Mouse (Mus musculus) testis, adult 2 months (tissue): ENCODE results near the gene Egln3. TPM values are rescaled to one million over a fixed set of nuclear protein-coding genes. Genes with fewer than 3 reads are reported as not detected.

Experiments
- H3K27ac ChIP-seq: fragments of 200-500 bp; 2 replicates; pipeline ENCODE4 v1.5.1; 2012; ENCODE audit warnings: low read depth, low read length; ENCODE audit not compliant: control insufficient read depth, insufficient read depth
- H3K27me3 ChIP-seq: fragments of 200-500 bp; 2 replicates; pipeline ENCODE4 v1.6.1; 2012; ENCODE audit warnings: mild to moderate bottlenecking, low read length, moderate library complexity; ENCODE audit not compliant: control insufficient read depth, insufficient read depth
- H3K36me3 ChIP-seq: fragments of 200-500 bp; 2 replicates; pipeline ENCODE4 v1.6.1; 2012; ENCODE audit warnings: mild to moderate bottlenecking, low read length; ENCODE audit not compliant: control insufficient read depth, insufficient read depth
- H3K4me1 ChIP-seq: fragments of 200-500 bp; 2 replicates; pipeline ENCODE4 v1.6.1; 2012; ENCODE audit warnings: low read length; ENCODE audit not compliant: control insufficient read depth, insufficient read depth
- H3K4me3 ChIP-seq: fragments of 200-500 bp; 2 replicates; pipeline ENCODE4 v1.5.1; 2012; ENCODE audit warnings: low read depth, mild to moderate bottlenecking, low read length, moderate library complexity, mixed read lengths; ENCODE audit not compliant: control insufficient read depth
- CTCF ChIP-seq: fragments of 200-500 bp; IDR thresholded peaks from 2 replicates; pipeline ENCODE4 v1.5.1; 2012; ENCODE audit warnings: low read depth, mild to moderate bottlenecking, inconsistent platforms, low read length, moderate library complexity; ENCODE audit not compliant: control insufficient read depth, insufficient read depth, insufficient replicate concordance
- POLR2A ChIP-seq: fragments of 200-500 bp; IDR thresholded peaks from 2 replicates; pipeline ENCODE4 v1.6.1; 2012; ENCODE audit warnings: low read depth, mild to moderate bottlenecking, inconsistent platforms, low read length, moderate library complexity; ENCODE audit not compliant: control insufficient read depth
- polyA plus RNA-seq: library from polyadenylated mRNA; depleted of rRNA; stranded (reverse); fragments of >200 nt; gene quantifications from 2 replicates; pipeline ENCODE4 v1.2.3, GENCODE M21; 2012

Gene Egln3
- polyA plus RNA-seq, 1 experiment, result 0.25 TPM

DNA sequence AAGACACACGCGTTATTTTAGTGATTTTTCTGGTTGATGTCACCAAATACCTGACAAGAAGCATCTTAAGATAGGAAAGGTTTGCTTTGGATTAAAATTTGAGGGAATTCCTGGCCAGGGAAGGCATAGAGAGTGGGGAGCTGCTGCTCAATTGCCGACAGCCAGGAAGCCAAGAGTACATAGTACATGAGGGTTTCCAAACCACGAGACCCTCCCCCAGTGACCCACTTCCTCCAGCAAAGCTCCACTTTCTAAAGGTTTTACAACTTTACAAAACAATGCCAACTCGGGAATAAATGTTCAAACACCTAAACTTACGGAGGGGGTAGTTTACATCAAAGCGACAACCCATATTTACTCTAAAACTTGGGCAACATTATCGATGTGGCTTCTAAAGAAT lies 6.8 kb downstream of the Egln3 start:
- no peak for TF ChIP-seq POLR2A
- no peak for TF ChIP-seq CTCF
- H3K4me3 ChIP-seq, result no peak overlapping the region
- H3K36me3 ChIP-seq, result no peaks in the 10 kb centered on the region
- H3K27me3 ChIP-seq, result no peaks in the 10 kb centered on the region
- H3K4me1 ChIP-seq, result no peaks in the 10 kb centered on the region
- no peak overlapping the region for H3K27ac ChIP-seq

DNA sequence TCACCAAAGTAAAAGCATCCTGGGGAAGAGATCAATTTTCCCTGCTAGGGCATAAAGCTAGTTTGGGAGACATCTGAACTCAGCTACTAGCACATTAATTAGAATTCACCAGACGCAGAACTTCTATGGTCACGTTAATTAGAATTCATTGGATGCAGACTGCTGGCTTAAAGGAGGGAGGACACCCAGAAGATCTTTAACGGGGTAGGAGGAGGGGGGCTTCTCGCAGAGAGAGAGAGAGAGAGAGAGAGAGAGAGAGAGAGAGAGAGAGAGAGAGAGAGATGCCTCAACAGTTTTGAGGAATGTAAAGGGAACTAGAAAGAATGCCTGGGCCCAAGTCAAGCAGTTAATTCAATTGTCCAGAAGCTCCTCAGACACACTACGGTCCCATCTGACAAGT lies 9.5 kb downstream of the Egln3 start:
- no peaks in the 10 kb centered on the region for H3K27me3 ChIP-seq
- H3K36me3 ChIP-seq, result no peaks in the 10 kb centered on the region
- H3K27ac ChIP-seq, result no peak overlapping the region
- TF ChIP-seq CTCF (no peak), POLR2A (no peak)
- H3K4me1 ChIP-seq, result no peaks in the 10 kb centered on the region; the same call in 1 of the 2 replicates
- H3K4me3 ChIP-seq, result no peak overlapping the region

DNA sequence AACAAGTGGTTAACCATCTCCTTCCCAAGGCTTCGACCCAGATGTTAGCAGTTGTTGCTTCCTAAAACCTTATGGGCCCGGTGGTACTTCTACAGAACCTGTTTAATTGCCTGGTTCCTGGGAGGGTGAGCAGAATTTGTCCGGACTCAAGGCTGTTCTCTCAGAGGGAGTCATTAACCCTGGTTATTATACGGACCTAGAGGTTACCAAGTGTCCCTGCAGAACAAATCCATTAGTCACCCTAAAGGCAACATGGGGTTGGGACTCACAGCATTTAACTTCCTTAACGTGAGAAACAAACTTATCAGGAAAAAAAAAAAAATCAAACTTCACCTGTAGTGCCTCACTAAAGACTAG lies 11.4 kb downstream of the Egln3 start:
- Histone ChIP-seq H3K4me1 (no peaks in the 10 kb centered on the region; the same call in 1 of the 2 replicates), H3K27me3 (no peaks in the 10 kb centered on the region), H3K36me3 (no peaks in the 10 kb centered on the region), H3K4me3 (no peak overlapping the region), H3K27ac (no peak overlapping the region)
- no peak for TF ChIP-seq CTCF
- TF ChIP-seq POLR2A, result no peak

DNA sequence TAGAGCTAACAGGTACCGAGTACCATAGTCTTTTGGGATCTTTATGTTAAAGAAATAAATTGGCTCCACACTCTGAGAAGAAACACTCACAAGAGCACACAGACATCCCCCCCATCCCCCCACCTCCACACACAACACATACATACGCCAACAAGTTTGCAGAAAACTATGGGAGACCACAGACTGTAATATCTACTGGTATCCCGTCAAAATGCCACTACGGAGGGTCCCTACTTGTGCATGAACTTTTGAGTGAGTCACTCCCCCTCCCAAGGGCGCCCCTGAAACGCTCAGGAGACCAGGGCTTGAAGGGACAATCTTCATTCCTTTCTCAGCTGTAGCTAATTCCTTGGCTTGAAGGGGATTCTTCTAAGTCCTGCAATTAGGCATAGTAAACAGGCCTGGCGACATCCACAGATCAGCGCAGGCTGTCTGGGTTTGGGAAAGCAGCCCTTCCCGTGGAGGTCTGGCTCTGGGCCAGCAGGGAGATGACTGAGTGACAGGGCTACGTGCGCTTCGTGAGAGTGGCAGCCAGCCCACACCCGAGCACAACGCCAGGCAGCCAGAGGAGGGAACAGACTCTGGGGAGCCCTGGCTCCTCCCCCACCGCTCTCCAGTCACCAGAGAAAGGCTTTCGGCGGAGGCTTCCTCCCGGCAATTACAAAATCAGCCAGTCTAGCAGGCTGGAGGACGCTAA lies 11.9 kb downstream of the Egln3 start:
- Histone ChIP-seq H3K27me3 (no peaks in the 10 kb centered on the region), H3K4me1 (no peaks in the 10 kb centered on the region; the same call in 1 of the 2 replicates), H3K27ac (no peak overlapping the region), H3K4me3 (no peak overlapping the region), H3K36me3 (no peaks in the 10 kb centered on the region)
- TF ChIP-seq CTCF (no peak), POLR2A (no peak)

DNA sequence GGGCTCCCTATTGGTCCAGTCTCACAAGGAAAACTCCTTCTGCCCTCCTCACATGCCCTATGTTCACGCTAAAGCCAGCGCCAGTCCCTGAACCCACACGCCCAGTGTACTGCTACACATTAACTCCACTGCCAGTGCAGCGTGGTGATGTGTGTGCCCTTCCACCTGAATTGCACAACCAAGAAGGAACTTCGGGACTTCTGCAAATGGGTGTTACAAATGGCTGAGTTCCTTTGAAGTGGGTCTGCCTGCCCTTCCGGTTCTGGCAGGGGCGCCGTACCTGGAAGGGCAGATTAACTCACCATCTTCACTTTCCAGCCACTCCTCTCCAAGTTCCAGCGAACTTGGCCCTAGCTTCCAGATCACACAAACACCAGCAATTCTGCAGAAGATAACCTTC lies 12.5 kb downstream of the Egln3 start:
- TF ChIP-seq CTCF (no peak), POLR2A (no peak)
- Histone ChIP-seq H3K4me3 (no peak overlapping the region), H3K27me3 (no peaks in the 10 kb centered on the region), H3K36me3 (no peaks in the 10 kb centered on the region), H3K27ac (no peak overlapping the region), H3K4me1 (no peaks in the 10 kb centered on the region; the same call in 1 of the 2 replicates)

DNA sequence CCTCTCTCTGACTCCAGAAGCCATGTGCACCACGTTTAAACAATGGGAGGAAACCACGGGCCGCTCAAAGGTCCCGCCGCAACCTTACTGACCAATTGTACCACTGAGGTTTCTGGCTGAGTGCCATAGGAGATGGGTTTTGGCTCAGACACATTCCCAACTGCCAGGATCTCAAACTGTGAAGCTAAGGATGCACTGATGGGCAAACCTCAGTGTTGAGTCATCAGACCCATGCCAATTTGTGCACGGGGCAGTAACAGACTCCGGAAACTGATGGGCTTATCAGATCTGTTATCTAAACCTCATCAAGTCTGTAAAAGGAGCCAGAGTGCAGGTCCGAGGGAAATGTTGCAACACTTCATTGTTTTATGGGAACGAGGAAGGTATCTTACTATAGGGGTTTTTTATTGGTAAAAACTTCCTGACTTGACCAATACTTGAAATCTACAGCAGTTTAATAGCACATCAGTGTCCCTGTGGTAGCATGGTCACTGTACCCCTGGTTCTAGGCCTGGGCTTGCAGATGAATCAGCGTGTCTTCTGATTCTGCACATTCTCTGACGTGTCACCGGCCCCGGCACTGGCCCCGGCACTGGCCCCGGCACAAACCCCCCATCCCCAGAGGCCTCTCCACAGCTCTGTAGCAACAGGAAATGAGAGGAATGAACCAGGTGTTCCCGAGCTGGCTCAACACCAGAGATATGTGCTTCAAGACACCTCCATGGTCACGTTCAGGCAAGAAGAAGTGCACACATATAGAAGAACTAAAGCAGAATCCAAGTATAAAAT lies 15.7 kb downstream of the Egln3 start:
- no peak overlapping the region for H3K4me3 ChIP-seq
- H3K36me3 ChIP-seq, result no peaks in the 10 kb centered on the region
- H3K27me3 ChIP-seq, result no peaks in the 10 kb centered on the region
- H3K27ac ChIP-seq, result no peak overlapping the region
- H3K4me1 ChIP-seq, result no peaks in the 10 kb centered on the region; the same call in 1 of the 2 replicates
- TF ChIP-seq POLR2A, result no peak
- no peak for TF ChIP-seq CTCF

DNA sequence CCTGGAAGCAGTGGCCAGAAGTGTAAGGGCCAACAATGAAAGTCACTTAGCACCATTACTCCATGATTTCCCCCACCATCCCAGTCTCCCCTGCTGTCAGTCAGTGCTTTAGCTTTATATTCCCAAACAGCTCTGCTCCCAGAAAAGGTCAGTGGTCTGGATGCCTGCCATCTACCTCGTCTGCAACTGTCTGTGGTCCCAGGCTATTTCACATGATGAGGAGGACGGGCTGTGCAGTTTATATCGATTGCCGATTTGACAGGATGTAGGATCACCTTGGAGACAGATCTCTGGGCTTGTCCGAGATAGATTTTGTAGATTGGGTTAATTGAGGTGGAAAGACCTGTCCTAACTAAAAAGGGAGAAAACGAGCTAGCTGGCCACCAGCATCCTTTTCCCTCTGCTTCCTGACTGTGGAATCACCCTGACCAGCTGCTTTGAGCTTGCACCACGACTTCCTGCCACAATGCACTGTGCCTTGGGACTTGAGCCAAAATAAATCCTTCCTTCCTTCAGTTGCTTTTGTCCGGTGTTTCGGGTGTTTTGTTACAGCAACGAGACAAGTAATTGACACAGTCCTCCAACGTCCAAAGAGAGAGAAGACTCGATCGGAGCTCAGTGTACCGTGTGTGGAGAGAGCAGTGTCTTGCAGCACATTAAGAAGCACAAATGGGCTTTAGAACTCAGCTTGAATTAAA lies 16.6 kb downstream of the Egln3 start:
- no peak overlapping the region for H3K4me3 ChIP-seq
- no peaks in the 10 kb centered on the region for H3K36me3 ChIP-seq
- H3K27ac ChIP-seq, result no peak overlapping the region
- TF ChIP-seq POLR2A (no peak), CTCF (no peak)
- H3K27me3 ChIP-seq, result no peaks in the 10 kb centered on the region
- H3K4me1 ChIP-seq, result no peaks in the 10 kb centered on the region; the same call in 1 of the 2 replicates
